Mouse (Mus musculus) hindbrain, embryonic 14.5 days (tissue): ENCODE results near the gene Rps6ka4. TPM values are rescaled to one million over a fixed set of nuclear protein-coding genes. Genes with fewer than 3 reads are reported as not detected.
A peak's percentile ranks its signal among the peaks of the same experiment; 100 is the strongest.

Experiments
- ATAC-seq: fragments of 200-750 bp; cut with Nextera tagmentation; 2 replicates; pipeline ENCODE4 v1.8.0; 2017; ENCODE audit warnings: moderate number of reproducible peaks, mild to moderate bottlenecking, moderate TSS enrichment, moderate library complexity; ENCODE audit not compliant: low FRiP score
- DNase-seq: peaks from one replicate; pipeline ENCODE4 v3.0.0-alpha.2; 2015; ENCODE audit warnings: low spot score
- H3K27ac ChIP-seq: fragments of 300-500 bp; sonication (generic); 2 replicates; pipeline ENCODE4 v1.5.1; 2014; ENCODE audit warnings: mild to moderate bottlenecking, moderate library complexity
- H3K27me3 ChIP-seq: fragments of 300-500 bp; sonication (generic); 2 replicates; pipeline ENCODE4 v1.6.1; 2014; ENCODE audit warnings: mild to moderate bottlenecking, low read length, mixed read lengths; ENCODE audit not compliant: control insufficient read depth, insufficient read depth
- H3K36me3 ChIP-seq: fragments of 300-500 bp; sonication (generic); replicated peaks from 2 replicates; pipeline ENCODE4 v1.6.1; 2014; ENCODE audit not compliant: control insufficient read depth, insufficient read depth
- H3K4me1 ChIP-seq: fragments of 300-500 bp; sonication (generic); replicated peaks from 2 replicates; pipeline ENCODE4 v1.6.1; 2014; ENCODE audit warnings: antibody characterized with exemption, low read length, mixed read lengths; ENCODE audit not compliant: control insufficient read depth, insufficient read depth
- H3K4me2 ChIP-seq: fragments of 300-500 bp; sonication (generic); replicated peaks from 2 replicates; pipeline ENCODE4 v1.6.1; 2014; ENCODE audit warnings: mild to moderate bottlenecking, moderate library complexity
- H3K4me3 ChIP-seq: fragments of 300-500 bp; sonication (generic); replicated peaks from 2 replicates; pipeline ENCODE4 v1.5.1; 2014; ENCODE audit warnings: mild to moderate bottlenecking, low read length
- H3K9ac ChIP-seq: fragments of 300-500 bp; sonication (generic); 2 replicates; pipeline ENCODE4 v1.6.1; 2014
- H3K9me3 ChIP-seq: fragments of 300-500 bp; sonication (generic); 2 replicates; pipeline ENCODE4 v1.6.1; 2016; ENCODE audit warnings: low read length; ENCODE audit not compliant: control insufficient read depth
- WGBS: fragments of 180-500 bp; shearing (Covaris S2); extraction: QIAGEN DNeasy Blood & Tissue Kit; methylation state at CpG from one replicate; pipeline ENCODE4 v1.1.7; 2014; 5-methylcytosine and 5-hydroxymethylcytosine counted together
- polyA plus RNA-seq: library from polyadenylated mRNA; unstranded; fragments of >200 nt; fragmentation: Nextera tagmentation; extraction: Ambion mirVana; gene quantifications from 2 replicates; pipeline ENCODE4 v1.2.1, GENCODE M21; 2014

Rps6ka4 gene
- polyA plus RNA-seq, 1 experiment from 2014 or later: 10.6 TPM

DNA sequence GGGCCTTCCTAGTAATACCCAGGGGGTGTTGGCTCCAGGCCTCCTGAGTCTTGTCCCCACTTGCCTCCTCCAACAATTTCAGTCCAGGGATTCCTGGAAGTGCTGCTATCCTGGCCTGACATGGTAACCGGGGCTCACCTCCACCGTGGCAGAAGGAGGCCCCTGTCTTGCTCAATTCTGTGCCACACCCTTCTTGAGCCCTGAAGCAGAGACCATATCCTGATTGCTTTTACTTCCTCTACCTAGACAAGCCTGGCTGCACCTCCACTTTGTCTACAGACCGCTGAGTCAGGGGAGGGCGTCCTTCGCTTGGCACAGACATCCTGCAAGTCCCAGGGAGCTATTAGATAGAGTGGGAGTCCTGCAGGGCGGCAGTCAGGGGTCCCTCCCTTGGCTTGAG, 20.3 kb upstream of the Rps6ka4 start:
- Histone ChIP-seq H3K27me3 (no peaks in the 10 kb centered on the region), H3K4me3 (no peak overlapping the region), H3K9ac (no peak overlapping the region), H3K4me1 (no peaks in the 10 kb centered on the region), H3K9me3 (no peaks in the 10 kb centered on the region), H3K27ac (no peak overlapping the region), H3K36me3 (no peaks in the 10 kb centered on the region), H3K4me2 (no peak overlapping the region)
- WGBS: 85% methylated on average over 6 of the region's 6 CpGs
- ATAC-seq (no peak), DNase-seq (no peak)

DNA sequence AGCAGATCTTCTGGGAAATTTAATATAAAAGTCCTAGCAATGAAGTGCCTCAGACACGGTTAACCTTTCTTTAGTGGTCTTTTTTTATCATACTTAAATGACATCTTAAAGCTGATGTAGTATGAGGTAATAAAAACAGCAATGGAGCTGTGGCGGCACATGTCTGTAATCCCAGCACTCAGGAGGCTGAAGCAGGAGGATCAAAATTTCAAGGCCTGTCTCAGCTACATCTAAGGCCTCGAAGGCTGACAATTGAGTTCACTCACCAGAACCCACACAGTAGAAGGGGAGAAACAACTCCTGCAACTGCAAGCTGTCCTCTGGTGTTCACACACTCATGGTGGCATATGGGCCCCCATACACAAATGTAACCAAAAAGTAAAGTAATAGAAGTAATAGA, 19.5 kb upstream of the Rps6ka4 start:
- H3K36me3 ChIP-seq: no peaks in the 10 kb centered on the region
- no peak overlapping the region for H3K27ac ChIP-seq
- no peak overlapping the region for H3K4me3 ChIP-seq
- 92% methylated on average over 3 of the region's 3 CpGs for WGBS
- ATAC-seq: no peak
- no peaks in the 10 kb centered on the region for H3K9me3 ChIP-seq
- DNase-seq: no peak
- peaks cover 7% of the 10 kb centered on the region; the same call in 1 of the 2 replicates for H3K4me1 ChIP-seq
- no peak overlapping the region for H3K4me2 ChIP-seq
- H3K27me3 ChIP-seq: peaks cover 4% of the 10 kb centered on the region; the same call in 1 of the 2 replicates
- H3K9ac ChIP-seq: no peak overlapping the region

DNA sequence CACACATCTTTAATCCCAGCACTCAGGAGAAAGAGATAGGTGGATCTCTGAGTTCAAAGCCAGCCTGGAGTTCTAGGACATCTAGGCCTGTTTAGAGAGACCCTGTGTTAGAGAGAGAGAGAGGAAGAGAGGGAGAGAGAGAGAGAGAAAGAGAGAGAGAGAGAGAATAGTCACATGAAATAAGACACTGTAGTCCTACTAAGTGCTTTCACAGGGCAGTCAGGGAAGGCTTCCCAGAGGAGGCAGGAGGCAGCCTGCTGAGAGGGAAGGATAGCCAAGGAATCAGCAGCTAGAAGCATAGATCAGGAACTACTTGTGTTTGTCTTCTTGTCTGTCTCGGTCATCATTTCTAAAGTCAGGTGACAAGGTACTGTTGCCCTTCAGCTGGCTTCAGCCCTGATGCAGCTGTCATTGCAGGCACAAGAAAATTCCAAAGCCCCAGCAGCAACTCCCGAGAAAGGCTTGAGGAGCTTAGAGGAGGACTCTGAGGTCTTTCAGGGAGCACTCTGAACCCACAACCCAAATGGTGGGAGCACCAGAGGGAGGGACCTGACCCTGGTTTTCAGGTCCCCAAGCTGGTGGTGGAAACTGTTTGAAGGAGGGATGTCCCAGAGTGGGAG, 18.7 kb upstream of the Rps6ka4 start:
- DNase-seq: no peak
- WGBS: 77% methylated on average over 2 of the region's 2 CpGs
- peaks cover 10% of the 10 kb centered on the region; the same call in 1 of the 2 replicates for H3K27me3 ChIP-seq
- H3K4me2 ChIP-seq: no peak overlapping the region
- no peak overlapping the region for H3K9ac ChIP-seq
- peaks cover 9% of the 10 kb centered on the region; the same call in 1 of the 2 replicates for H3K4me1 ChIP-seq
- H3K27ac ChIP-seq: no peak overlapping the region
- no peaks in the 10 kb centered on the region for H3K36me3 ChIP-seq
- H3K4me3 ChIP-seq: no peak overlapping the region
- H3K9me3 ChIP-seq: no peaks in the 10 kb centered on the region
- ATAC-seq: no peak

DNA sequence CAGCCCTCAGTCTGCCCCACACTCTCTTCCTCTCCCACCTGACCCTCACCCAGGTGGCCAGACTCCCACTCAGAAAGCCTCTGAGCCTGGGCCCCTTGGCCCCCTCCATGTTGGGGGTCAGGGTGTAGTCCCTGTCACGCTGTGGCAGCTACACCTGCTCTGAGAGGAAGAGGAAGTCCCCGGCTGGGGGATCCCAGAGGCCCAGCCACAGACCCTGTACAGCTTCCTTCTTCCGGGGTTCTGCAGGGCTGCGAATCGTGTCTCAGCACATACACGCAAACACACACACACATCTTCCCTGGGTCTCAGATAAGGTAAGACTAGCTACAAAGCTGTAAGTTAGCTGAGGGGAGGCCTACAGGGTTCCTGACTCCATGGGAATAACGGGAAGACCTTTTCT, 17.6 kb upstream of the Rps6ka4 start, which contains the start of gene Ccdc88b:
TSS of gene Ccdc88b (minus strand) at position 181 of the 400 bp plus-strand sequence.
- Histone ChIP-seq H3K4me1 (peaks cover 9% of the 10 kb centered on the region; the same call in 1 of the 2 replicates), H3K9ac (no peak within 1 kb of the TSS)

DNA sequence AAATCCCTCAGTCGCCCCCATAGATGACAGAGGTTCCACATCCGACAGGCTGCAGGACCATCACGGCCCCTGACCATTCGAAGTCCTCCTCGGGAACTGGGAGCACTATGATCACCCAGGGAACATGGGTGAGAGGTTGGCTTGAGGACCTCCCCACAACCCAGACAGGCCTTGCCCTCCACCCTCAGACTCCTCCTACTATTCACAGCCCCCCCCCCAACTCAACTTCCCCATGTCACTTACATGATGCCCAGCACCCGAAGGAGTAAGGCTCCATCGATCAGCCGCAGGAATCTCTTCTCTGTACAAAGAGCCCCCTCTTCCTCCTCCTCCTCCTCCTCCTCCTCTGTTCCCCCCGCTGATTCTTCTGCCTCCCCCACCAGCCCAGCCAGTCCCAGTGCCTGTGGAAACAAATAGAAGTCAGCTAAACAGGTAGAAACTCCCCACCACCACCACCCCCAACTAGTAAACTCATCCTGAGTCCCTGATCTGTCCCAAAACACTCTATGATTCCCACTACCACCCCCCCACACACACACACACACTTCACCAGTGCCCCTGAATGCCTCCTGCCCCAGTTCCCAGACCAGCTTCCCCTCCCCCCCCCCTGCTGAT, 17.1 kb upstream of the Rps6ka4 start:
- no peak overlapping the region for H3K9ac ChIP-seq
- peaks cover 9% of the 10 kb centered on the region; the same call in 1 of the 2 replicates for H3K4me1 ChIP-seq
- no peak overlapping the region for H3K27ac ChIP-seq
- H3K36me3 ChIP-seq: no peaks in the 10 kb centered on the region
- no peak overlapping the region for H3K4me2 ChIP-seq
- DNase-seq (no peak), ATAC-seq (no peak)
- WGBS: 71% methylated on average over 9 of the region's 9 CpGs
- peaks cover 10% of the 10 kb centered on the region; the same call in 1 of the 2 replicates for H3K27me3 ChIP-seq
- no peak overlapping the region for H3K4me3 ChIP-seq
- H3K9me3 ChIP-seq: no peaks in the 10 kb centered on the region

More for the DNA sequence above, 17.6 kb upstream of the Rps6ka4 start, which contains the start of gene Ccdc88b:
- WGBS: 83% methylated on average over 7 of the region's 7 CpGs
- Histone ChIP-seq H3K4me2 (no peak within 1 kb of the TSS), H3K36me3 (no peaks in the 10 kb centered on the region), H3K27ac (no peak within 1 kb of the TSS), H3K27me3 (peaks cover 10% of the 10 kb centered on the region; the same call in 1 of the 2 replicates), H3K4me3 (no peak within 1 kb of the TSS), H3K9me3 (no peaks in the 10 kb centered on the region)
- ATAC-seq: no peak
- no peak for DNase-seq

DNA sequence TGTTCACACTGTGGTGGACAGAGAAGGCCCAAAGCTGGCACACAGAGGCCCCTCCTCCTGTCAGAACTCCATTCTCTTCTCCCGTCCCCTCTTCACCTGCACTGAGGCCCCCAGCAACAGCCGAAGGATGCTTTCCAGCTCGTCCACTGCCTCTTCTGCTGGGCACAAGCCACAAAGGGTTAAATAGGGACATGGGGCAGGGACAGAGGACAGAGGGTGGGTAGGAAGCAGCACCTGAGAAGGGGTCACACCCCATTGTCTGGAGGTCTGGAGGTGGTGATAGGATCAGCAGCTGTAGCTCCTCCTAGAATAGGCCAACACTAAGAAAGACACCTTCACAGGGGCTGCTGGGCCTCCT, 16.5 kb upstream of the Rps6ka4 start:
- ATAC-seq (no peak), DNase-seq (no peak)
- Histone ChIP-seq H3K27me3 (peaks cover 10% of the 10 kb centered on the region; the same call in 1 of the 2 replicates), H3K4me1 (peaks cover 9% of the 10 kb centered on the region; the same call in 1 of the 2 replicates), H3K4me2 (no peak overlapping the region), H3K9me3 (no peaks in the 10 kb centered on the region), H3K9ac (no peak overlapping the region), H3K4me3 (no peak overlapping the region), H3K27ac (no peak overlapping the region), H3K36me3 (no peaks in the 10 kb centered on the region)
- 44% methylated on average over 3 of the region's 3 CpGs for WGBS

DNA sequence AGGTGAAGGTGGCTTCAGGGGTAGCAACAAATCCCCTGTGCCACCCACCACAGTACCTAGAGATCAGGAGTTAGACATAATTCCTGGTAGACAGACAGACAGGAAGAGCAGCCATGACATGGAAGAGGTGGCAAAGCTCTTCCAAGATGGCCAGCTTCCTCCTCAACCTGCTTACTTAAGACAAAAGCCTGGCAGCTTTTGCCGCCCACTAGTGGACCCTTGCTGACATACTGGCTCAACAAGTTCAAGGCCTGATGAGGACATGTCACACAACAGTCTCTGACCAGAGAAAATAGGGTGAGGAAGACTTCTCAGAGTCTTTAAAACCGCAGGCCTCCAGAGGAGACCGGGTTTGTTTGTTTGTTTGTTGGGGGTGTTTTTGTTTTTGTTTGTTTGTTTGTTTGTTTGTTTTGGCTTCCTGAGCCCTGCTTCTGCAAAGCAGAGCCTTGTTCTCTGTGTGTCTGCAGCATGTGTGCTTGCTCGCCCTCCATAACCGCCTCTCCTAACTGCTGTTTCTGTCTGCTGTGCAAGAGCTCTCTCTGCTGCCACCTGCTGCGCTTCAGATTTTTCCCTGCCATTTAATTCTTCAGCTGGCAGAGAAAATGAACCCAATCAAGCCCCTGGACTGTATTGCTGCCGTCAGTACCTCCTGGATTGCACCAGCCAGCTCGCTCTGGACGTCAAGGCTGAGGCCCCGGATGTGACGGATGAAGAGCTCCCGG, 16.0 kb upstream of the Rps6ka4 start:
- Histone ChIP-seq H3K4me1 (peaks cover 9% of the 10 kb centered on the region; the same call in 1 of the 2 replicates), H3K4me2 (no peak overlapping the region), H3K9ac (no peak overlapping the region), H3K36me3 (no peaks in the 10 kb centered on the region), H3K27ac (no peak overlapping the region), H3K27me3 (peaks cover 10% of the 10 kb centered on the region; the same call in 1 of the 2 replicates), H3K9me3 (no peaks in the 10 kb centered on the region), H3K4me3 (no peak overlapping the region)
- DNase-seq (peak; percentile 78), ATAC-seq (0 out of 2 replicates have a peak, but pooled peaks have one; percentile 38)
- 36% methylated on average over 12 of the region's 12 CpGs for WGBS

DNA sequence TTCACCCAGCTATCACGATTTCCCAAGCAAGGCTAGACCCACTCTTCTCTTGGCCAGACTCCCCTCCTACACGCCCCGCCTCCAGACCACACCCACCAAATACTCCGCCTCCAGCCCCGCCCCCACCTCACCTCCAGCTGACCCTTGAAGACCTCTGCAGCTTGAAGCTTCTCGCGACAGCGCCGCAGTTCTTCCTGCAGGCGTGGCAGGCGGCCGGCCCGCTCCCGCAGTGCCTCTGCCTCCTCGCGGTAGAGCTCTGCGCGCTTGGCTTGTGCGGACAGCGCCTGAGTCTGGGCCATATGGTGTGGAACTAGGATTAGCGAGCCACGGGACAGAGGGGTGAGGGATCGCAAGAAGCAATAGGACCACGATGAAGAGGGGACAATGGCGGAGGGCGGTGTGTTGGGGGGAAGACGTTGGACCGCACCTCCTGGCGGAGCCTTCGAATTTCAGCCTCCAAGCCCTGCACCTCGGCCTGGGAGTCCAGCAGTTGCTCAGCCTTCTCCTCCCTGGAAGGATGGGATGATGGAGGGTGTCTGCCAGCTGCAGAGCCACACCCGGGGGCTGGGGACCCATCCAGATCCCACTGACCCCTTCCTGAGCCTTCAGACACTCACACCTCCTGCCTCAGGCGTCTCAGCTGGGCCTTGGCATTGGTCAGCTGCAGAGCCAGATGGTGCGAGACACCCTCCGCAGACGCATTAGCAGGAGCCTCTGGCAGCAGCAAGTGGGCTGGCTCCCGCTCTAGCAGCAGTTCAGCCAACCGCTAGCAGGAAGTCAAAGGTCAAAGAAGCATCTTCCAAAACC, 15.0 kb upstream of the Rps6ka4 start:
- ATAC-seq (peak; percentile 59), DNase-seq (peak; percentile 48)
- Histone ChIP-seq H3K4me3 (no peak overlapping the region), H3K36me3 (no peaks in the 10 kb centered on the region), H3K9ac (peak overlapping the region; percentile 29; the same call in 1 of the 2 replicates), H3K9me3 (no peaks in the 10 kb centered on the region), H3K4me1 (peaks cover 9% of the 10 kb centered on the region; the same call in 1 of the 2 replicates), H3K27ac (no peak overlapping the region), H3K4me2 (peak overlapping the region; percentile 36), H3K27me3 (peaks cover 10% of the 10 kb centered on the region; the same call in 1 of the 2 replicates)
- 6% methylated on average over 37 of the region's 38 CpGs for WGBS
